Mouse (Mus musculus) gastrocnemius, postnatal 36 days (tissue): ENCODE results near the gene Oosp2. TPM values are rescaled to one million over a fixed set of nuclear protein-coding genes. Genes with fewer than 3 reads are reported as not detected.

Experiments used
- DNase-seq, 2 experiments: peaks; one replicate each; pipeline ENCODE4 v3.0.0; 2022
- intact Hi-C: fragments of 180-260 bp; cut with DNase I; formaldehyde crosslinking; loops from one replicate; pipeline ENCODE4 v1.15.1; 2025
- total RNA-seq, 2 experiments: library from RNA; stranded (reverse); gene quantifications; 2 replicates each; pipeline ENCODE4 v1.2.3; 2021

Oosp2 gene
- total RNA-seq, 2 experiments from 2014 or later, result not detected

- DNase-seq, result no peak
- intact Hi-C loops, result no loop called here
Observed at GRCm38 (mm10) chr19:11611541-11611945, 48.8 kb downstream of the Oosp2 start.

- peak in 1 of 2 experiments; percentile 8 for DNase-seq
- intact Hi-C loops, result loop anchor here (10.0 kb wide), 1 partner anchor 253 kb away; no protein-coding TSS in a partner anchor
Observed at GRCm38 (mm10) chr19:11608172-11608571, 52.2 kb downstream of the Oosp2 start.

- DNase-seq, result no peak
- intact Hi-C loops, result loop anchor here (10.0 kb wide), 1 partner anchor 250 kb away; no protein-coding TSS in a partner anchor
Observed at GRCm38 (mm10) chr19:11604603-11605002, 55.8 kb downstream of the Oosp2 start, which contains the start of gene Ms4a6d. Ms4a6d (minus strand) TSS chr19:11604849.

GRCm38 (mm10) chr19:11602026-11602425, 58.3 kb downstream of the Oosp2 start:
- intact Hi-C loops, result loop anchor here (10.0 kb wide), 1 partner anchor 247 kb away; no protein-coding TSS in a partner anchor

GRCm38 (mm10) chr19:11601349-11601748, 59.0 kb downstream of the Oosp2 start:
- intact Hi-C loops, result loop anchor here (10.0 kb wide), 1 partner anchor 247 kb away; no protein-coding TSS in a partner anchor
- DNase-seq, result no peak

More at GRCm38 (mm10) chr19:11602026-11602425, 58.3 kb downstream of the Oosp2 start:
- DNase-seq, result peak in 1 of 2 experiments; percentile 8

Other genes with a start within 250 kb of the Oosp2 start
- not detected for gene Ms4a4b, start 217.0 kb downstream of the Oosp2 start, total RNA-seq
- 1 to 10 TPM; 1.3 to 2.3 TPM for gene Ms4a6c, start 191.2 kb downstream of the Oosp2 start, total RNA-seq
- under 1 TPM in 1 of 2 experiments, not detected in 1; 0.39 TPM for gene Gm8369, start 174.6 kb downstream of the Oosp2 start, total RNA-seq
- 1 to 10 TPM; 1.8 to 2.2 TPM for gene Ms4a6b, start 144.0 kb downstream of the Oosp2 start, total RNA-seq
- gene Ms4a4d, start 123.8 kb downstream of the Oosp2 start, total RNA-seq, result 1 to 10 TPM; 4.0 to 4.6 TPM
- 1 to 10 TPM in 1 of 2 experiments, under 1 TPM in 1; 0.84 to 1.4 TPM for gene Ms4a6d, start 55.7 kb downstream of the Oosp2 start, total RNA-seq
- under 1 TPM in 1 of 2 experiments, not detected in 1; 0.32 TPM for gene Ms4a2, start 36.8 kb downstream of the Oosp2 start, total RNA-seq
- not detected for gene Ms4a3, start 19.7 kb downstream of the Oosp2 start, total RNA-seq
- not detected for gene Oosp1, start 30.6 kb upstream of the Oosp2 start, total RNA-seq
- gene Oosp3, start 36.5 kb upstream of the Oosp2 start, total RNA-seq, result not detected
- not detected for gene Gif, start 87.0 kb upstream of the Oosp2 start, total RNA-seq
- gene Mrpl16, start 109.8 kb upstream of the Oosp2 start, total RNA-seq, result 10 to 100 TPM; 53.3 to 55.3 TPM
- gene Stx3, start 158.8 kb upstream of the Oosp2 start, total RNA-seq, result 1 to 10 TPM; 1.4 to 2.7 TPM
- gene Olfr1417, start 178.7 kb upstream of the Oosp2 start, total RNA-seq, result not detected
- gene Olfr1418, start 200.5 kb upstream of the Oosp2 start, total RNA-seq, result not detected
- gene Olfr1419, start 214.5 kb upstream of the Oosp2 start, total RNA-seq, result not detected
- gene Olfr1420, start 226.0 kb upstream of the Oosp2 start, total RNA-seq, result not detected